In genomic region chr17:29394106-29394760, GRCm38 (mm10) we compare ENCODE assay signal across 1 mouse cellular context.
TF ChIP-seq lines count a peak whose summit lies in the region.

No protein-coding gene starts in this region.

TF ChIP-seq in CH12.LX, 34 proteins besides CTCF, POLR2A, EP300 and RAD21 (continued from another document):
- 0 out of 2 replicates have a peak, but pooled peaks have one; percentile 32 for TF ChIP-seq POLR2AphosphoS2 (IDR thresholded peaks at IDR 0.05; ENCODE audit: low read depth, low read length)
- no peak for TF ChIP-seq UBTF (IDR thresholded peaks at IDR 0.05; ENCODE audit: low read depth, low read length)
- peak; percentile 91 for TF ChIP-seq BHLHE40 (IDR thresholded peaks at IDR 0.05; ENCODE audit: low read depth, low read length)
- no peak for TF ChIP-seq E2F4 (IDR thresholded peaks at IDR 0.05; ENCODE audit: insufficient replicate concordance, low read depth, low read length)
- peak; percentile 93 for TF ChIP-seq ZNF384 (IDR thresholded peaks at IDR 0.05; ENCODE audit: low read depth, low read length)
- TF ChIP-seq TBP (conservative IDR thresholded peaks at IDR 0.05; ENCODE audit: low read depth, low read length): no peak
